30 mouse cellular contexts compared by ENCODE assay signal in the genomic region with DNA sequence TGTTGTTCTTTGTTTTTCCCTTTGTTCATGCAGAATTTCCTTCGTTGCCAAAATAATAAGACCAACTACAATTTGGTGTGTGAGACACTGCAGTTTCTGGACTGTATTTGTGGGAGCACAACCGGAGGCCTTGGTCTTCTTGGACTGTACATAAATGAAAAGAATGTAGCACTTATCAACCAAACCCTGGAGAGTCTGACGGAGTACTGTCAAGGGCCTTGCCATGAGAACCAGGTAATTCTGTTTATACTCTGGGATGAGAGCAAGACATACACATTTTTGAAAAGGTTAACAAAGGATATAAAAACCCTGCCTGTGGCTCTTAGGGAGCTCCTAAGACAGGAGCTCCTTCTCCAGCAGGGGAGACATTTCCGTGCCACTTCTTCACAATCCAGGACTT.
"Had no signal": no experiment of that assay in that cellular context is flagged by ENCODE, and none has a peak within 500 bp of the region (broad histone marks: within the 10 kb centered on the region; RNA-seq: fewer than 3 reads in every experiment).

No protein-coding gene starts in this region.

- DNase-seq: left cerebral cortex, postnatal 4 days; liver; liver, embryonic 13.5 days; liver, postnatal 0 days; lung, adult 18-20 months; lung, adult 2 months; lung, embryonic 14.5 days; lung, postnatal 10 days; lung, postnatal 14 days; lung, postnatal 36 days; midbrain, embryonic 14.5 days had no signal

- H3K4me3 ChIP-seq: left cerebral cortex, adult 2 months; limb, embryonic 10.5 days; limb, embryonic 12.5 days; limb, embryonic 13.5 days; limb, embryonic 15.5 days; liver, embryonic 12.5 days; liver, embryonic 13.5 days; liver, embryonic 15.5 days; lung, embryonic 15.5 days; megakaryocyte, embryonic 14.5 days; midbrain, embryonic 10.5 days; midbrain, embryonic 12.5 days; midbrain, embryonic 13.5 days; midbrain, embryonic 15.5 days; myocyte had no signal

- H3K9me3 ChIP-seq: limb, embryonic 10.5 days; limb, embryonic 12.5 days; limb, embryonic 13.5 days; limb, embryonic 15.5 days; liver, embryonic 12.5 days; liver, embryonic 13.5 days; liver, embryonic 15.5 days; lung, embryonic 15.5 days; megakaryocyte, embryonic 14.5 days; midbrain, embryonic 10.5 days; midbrain, embryonic 12.5 days; midbrain, embryonic 13.5 days; midbrain, embryonic 15.5 days had no signal

- H3K27me3 ChIP-seq: limb, embryonic 12.5 days; limb, embryonic 13.5 days; limb, embryonic 15.5 days; liver, embryonic 12.5 days; liver, embryonic 13.5 days; liver, embryonic 15.5 days; lung, embryonic 15.5 days; megakaryocyte, embryonic 14.5 days; midbrain, embryonic 12.5 days; midbrain, embryonic 13.5 days; midbrain, embryonic 15.5 days had no signal

- H3K27ac ChIP-seq: left cerebral cortex, adult 2 months; limb, embryonic 10.5 days; limb, embryonic 12.5 days; limb, embryonic 13.5 days; limb, embryonic 15.5 days; liver, embryonic 12.5 days; liver, embryonic 13.5 days; liver, embryonic 14.5 days; liver, embryonic 15.5 days; lung, embryonic 15.5 days; macrophage; midbrain, embryonic 10.5 days; midbrain, embryonic 12.5 days; midbrain, embryonic 13.5 days; midbrain, embryonic 15.5 days had no signal

- H3K36me3 ChIP-seq: liver, embryonic 15.5 days; midbrain, embryonic 12.5 days; midbrain, embryonic 13.5 days; midbrain, embryonic 15.5 days had no signal

- H3K9ac ChIP-seq: limb, embryonic 12.5 days; limb, embryonic 13.5 days; limb, embryonic 15.5 days; liver, embryonic 12.5 days; liver, embryonic 13.5 days; liver, embryonic 14.5 days; liver, embryonic 15.5 days; liver, postnatal 0 days; lung, embryonic 14.5 days; lung, embryonic 15.5 days; midbrain, embryonic 12.5 days; midbrain, embryonic 13.5 days; midbrain, embryonic 15.5 days had no signal

- H3K4me2 ChIP-seq: limb, embryonic 12.5 days; limb, embryonic 13.5 days; limb, embryonic 15.5 days; liver, embryonic 11.5 days; liver, embryonic 12.5 days; liver, embryonic 13.5 days; liver, embryonic 15.5 days; lung, embryonic 14.5 days; lung, embryonic 15.5 days; midbrain, embryonic 11.5 days; midbrain, embryonic 12.5 days; midbrain, embryonic 13.5 days; midbrain, embryonic 15.5 days had no signal

- ATAC-seq: liver, embryonic 12.5 days; liver, postnatal 0 days; midbrain, embryonic 13.5 days; midbrain, embryonic 15.5 days; midbrain, embryonic 16.5 days had no signal

- H3K4me1 ChIP-seq: limb, embryonic 10.5 days; limb, embryonic 12.5 days; midbrain, embryonic 10.5 days; midbrain, embryonic 12.5 days; midbrain, embryonic 13.5 days; midbrain, embryonic 15.5 days had no signal
